Mouse (Mus musculus) embryonic facial prominence, embryonic 15.5 days (tissue): Measurements from ENCODE around the gene Rph3al. TPM values are rescaled to one million over a fixed set of nuclear protein-coding genes. Genes with fewer than 3 reads are reported as not detected.
A peak's percentile ranks its signal among the peaks of the same experiment; 100 is the strongest.

Source experiments
- ATAC-seq: fragments of 200-750 bp; cut with Nextera tagmentation; 2 replicates; pipeline ENCODE4 v1.8.0; 2017; ENCODE audit warnings: low read depth, moderate TSS enrichment; ENCODE audit not compliant: insufficient number of reproducible peaks, low FRiP score, low TSS enrichment
- H3K27ac ChIP-seq: fragments of 300-500 bp; sonication (generic); replicated peaks from 2 replicates; pipeline ENCODE4 v1.5.1; 2015; ENCODE audit warnings: mild to moderate bottlenecking, inconsistent platforms
- H3K27me3 ChIP-seq: fragments of 300-500 bp; sonication (generic); 2 replicates; pipeline ENCODE4 v1.6.1; 2015; ENCODE audit warnings: inconsistent platforms
- H3K36me3 ChIP-seq: fragments of 300-500 bp; sonication (generic); 2 replicates; pipeline ENCODE4 v1.6.1; 2015; ENCODE audit warnings: mild to moderate bottlenecking, inconsistent platforms
- H3K4me1 ChIP-seq: fragments of 300-500 bp; sonication (generic); 2 replicates; pipeline ENCODE4 v1.6.1; 2015; ENCODE audit warnings: inconsistent platforms
- H3K4me2 ChIP-seq: fragments of 300-500 bp; sonication (generic); replicated peaks from 2 replicates; pipeline ENCODE4 v1.6.1; 2015; ENCODE audit warnings: mild to moderate bottlenecking, inconsistent platforms
- H3K4me3 ChIP-seq: fragments of 300-500 bp; sonication (generic); replicated peaks from 2 replicates; pipeline ENCODE4 v1.5.1; 2015; ENCODE audit warnings: mild to moderate bottlenecking, inconsistent platforms
- H3K9ac ChIP-seq: fragments of 300-500 bp; sonication (generic); 2 replicates; pipeline ENCODE4 v1.6.1; 2015; ENCODE audit warnings: inconsistent platforms
- H3K9me3 ChIP-seq: fragments of 300-500 bp; sonication (generic); replicated peaks from 2 replicates; pipeline ENCODE4 v1.6.1; 2016; ENCODE audit warnings: inconsistent platforms
- WGBS: fragments of 180-500 bp; shearing (Covaris S2); methylation state at CpG from one replicate; pipeline ENCODE4 v1.1.7; 2015; 5-methylcytosine and 5-hydroxymethylcytosine counted together
- polyA plus RNA-seq: library from polyadenylated mRNA; unstranded; fragments of >200 nt; fragmentation: Nextera tagmentation; extraction: Ambion mirVana; gene quantifications from 2 replicates; pipeline ENCODE4 v1.2.1, GENCODE M21; 2015

The Rph3al gene
- polyA plus RNA-seq, 1 experiment from 2014 or later, result 3.6 TPM

DNA sequence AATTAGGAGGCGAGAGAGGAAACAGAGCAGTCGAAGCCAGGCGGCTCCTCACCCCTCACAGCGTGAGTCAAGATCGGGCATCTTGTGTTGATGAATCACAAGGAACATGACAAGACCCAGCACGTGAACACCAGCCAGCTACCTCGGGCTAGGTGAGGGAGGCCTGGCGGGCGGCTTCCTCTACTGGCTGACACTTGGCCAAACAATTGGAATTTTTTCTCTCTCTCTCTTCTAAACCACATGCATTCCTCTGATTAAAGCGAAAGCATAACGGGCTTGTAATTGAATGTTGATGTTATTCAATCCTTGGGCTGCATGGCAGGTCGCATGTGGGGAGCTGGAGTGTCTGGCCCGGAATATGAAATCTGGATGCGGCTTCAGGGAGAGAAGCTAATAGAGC, 77.0 kb downstream of the Rph3al start:
- H3K4me1 ChIP-seq, result peaks cover 40% of the 10 kb centered on the region
- ATAC-seq, result peak; percentile 49; the same call in 1 of the 2 replicates
- WGBS, result 13% methylated on average over 14 of the region's 14 CpGs

DNA sequence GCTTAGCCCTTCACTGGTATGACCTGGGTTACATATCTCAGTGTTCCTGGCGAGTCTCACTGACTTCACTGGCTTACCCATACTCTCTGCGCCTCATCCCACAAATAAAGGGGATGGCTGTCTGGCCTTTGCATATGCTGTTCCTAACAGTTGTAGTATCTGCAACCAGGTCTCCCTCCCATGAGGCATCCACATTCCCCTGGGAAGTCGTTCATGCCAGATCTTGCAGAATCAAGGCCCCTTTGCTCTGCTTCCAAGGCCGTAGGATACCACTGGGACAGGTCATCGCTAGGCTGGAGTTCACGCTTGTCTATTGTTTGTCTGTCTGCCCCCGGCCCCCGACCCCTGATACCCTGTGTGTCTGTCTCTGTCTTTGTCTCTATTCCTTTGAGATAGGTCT, 78.8 kb downstream of the Rph3al start:
- Histone ChIP-seq H3K27ac (no peak overlapping the region), H3K4me1 (peaks cover 26% of the 10 kb centered on the region), H3K4me2 (no peak overlapping the region), H3K36me3 (no peaks in the 10 kb centered on the region), H3K9ac (no peak overlapping the region), H3K27me3 (no peaks in the 10 kb centered on the region), H3K9me3 (no peaks in the 10 kb centered on the region), H3K4me3 (no peak overlapping the region)
- ATAC-seq, result no peak
- 80% methylated on average over 8 of the region's 8 CpGs for WGBS

More for the DNA sequence above, 77.0 kb downstream of the Rph3al start:
- Histone ChIP-seq H3K9ac (no peak overlapping the region), H3K9me3 (no peaks in the 10 kb centered on the region), H3K36me3 (no peaks in the 10 kb centered on the region), H3K27me3 (no peaks in the 10 kb centered on the region), H3K4me3 (peak overlapping the region; percentile 16; the same call in 1 of the 2 replicates), H3K4me2 (peak overlapping the region; percentile 37), H3K27ac (peak overlapping the region; percentile 68)

DNA sequence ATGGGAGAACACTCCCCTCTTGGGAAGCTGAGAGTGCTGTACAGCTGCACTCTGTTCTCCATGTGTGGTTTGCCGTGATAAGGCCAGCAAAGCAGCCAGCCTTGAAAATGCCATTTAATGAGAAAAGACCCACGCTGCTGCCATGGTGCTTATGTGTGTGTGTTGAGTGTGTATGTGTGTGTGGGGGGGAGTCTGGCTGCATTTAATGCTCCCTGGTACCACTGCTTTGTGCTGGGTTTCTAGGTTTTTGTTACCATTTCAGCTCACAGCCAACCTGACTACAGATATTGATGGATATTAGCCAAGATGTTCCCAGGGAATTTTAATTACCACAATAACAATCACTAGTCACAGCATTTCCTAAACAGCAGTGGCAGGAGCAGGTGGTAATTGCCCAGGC, 79.3 kb downstream of the Rph3al start:
- Histone ChIP-seq H3K4me2 (no peak overlapping the region), H3K27ac (no peak overlapping the region), H3K9me3 (no peaks in the 10 kb centered on the region), H3K9ac (no peak overlapping the region), H3K36me3 (no peaks in the 10 kb centered on the region), H3K27me3 (no peaks in the 10 kb centered on the region), H3K4me1 (peaks cover 26% of the 10 kb centered on the region), H3K4me3 (no peak overlapping the region)
- WGBS, result 60% methylated on average over 2 of the region's 2 CpGs
- no peak for ATAC-seq

DNA sequence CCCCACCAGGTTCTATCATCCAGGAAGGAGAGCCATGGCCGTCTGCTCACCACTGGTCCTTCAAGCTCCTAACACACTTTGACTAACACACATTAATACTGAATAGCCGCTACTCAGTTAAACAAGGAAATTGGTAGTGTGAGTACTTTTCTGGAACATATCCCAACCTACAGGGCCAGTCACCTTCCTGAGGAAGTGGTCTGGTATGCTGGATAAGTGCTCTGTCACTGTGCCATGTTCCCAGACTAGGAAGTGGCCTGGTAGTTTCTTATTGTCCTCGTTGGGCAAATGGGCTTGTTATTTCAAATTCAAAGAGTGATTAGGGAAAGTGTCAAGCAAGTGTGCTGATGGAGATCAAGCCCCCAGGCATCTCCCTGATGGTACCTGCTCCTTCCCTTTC, 80.4 kb downstream of the Rph3al start:
- ATAC-seq, result no peak
- WGBS, result 57% methylated on average over 3 of the region's 3 CpGs

DNA sequence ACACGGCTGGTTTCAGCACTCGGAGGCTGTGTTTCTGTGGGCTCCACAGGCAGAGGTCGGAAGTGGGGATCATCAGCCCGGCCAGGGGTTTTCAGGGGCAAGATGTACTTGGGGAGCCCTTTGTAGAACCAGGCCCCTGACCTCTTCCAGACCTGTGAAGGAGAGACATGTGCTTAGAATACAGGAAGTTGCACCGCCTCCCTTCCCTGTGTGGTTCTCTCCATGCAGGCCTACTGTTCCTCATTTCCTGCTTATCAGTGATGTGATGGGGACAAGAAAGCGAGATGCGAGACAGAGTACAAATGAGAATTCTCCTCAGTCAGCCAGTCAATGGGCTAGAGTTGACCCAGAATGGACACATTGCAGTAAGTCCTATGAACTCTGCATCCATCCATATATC, 83.9 kb downstream of the Rph3al start:
- WGBS, result 88% methylated on average over 7 of the region's 7 CpGs

More for the DNA sequence above, 80.4 kb downstream of the Rph3al start:
- Histone ChIP-seq H3K36me3 (no peaks in the 10 kb centered on the region), H3K4me1 (peaks cover 28% of the 10 kb centered on the region), H3K27ac (no peak overlapping the region), H3K4me3 (no peak overlapping the region), H3K27me3 (no peaks in the 10 kb centered on the region), H3K9ac (no peak overlapping the region), H3K9me3 (no peaks in the 10 kb centered on the region), H3K4me2 (no peak overlapping the region)

GRCm38 (mm10) chr11:75853067-75853636, 85.1 kb downstream of the Rph3al start:
- Histone ChIP-seq H3K27me3 (no peaks in the 10 kb centered on the region), H3K9ac (no peak overlapping the region), H3K36me3 (no peaks in the 10 kb centered on the region), H3K4me1 (peaks cover 10% of the 10 kb centered on the region; the same call in 1 of the 2 replicates), H3K9me3 (no peaks in the 10 kb centered on the region), H3K4me2 (no peak overlapping the region), H3K4me3 (no peak overlapping the region), H3K27ac (no peak overlapping the region)
- no peak for ATAC-seq
- WGBS, result 79% methylated on average over 10 of the region's 10 CpGs

More for the DNA sequence above, 83.9 kb downstream of the Rph3al start:
- no peaks in the 10 kb centered on the region for H3K36me3 ChIP-seq
- no peaks in the 10 kb centered on the region for H3K27me3 ChIP-seq
- H3K4me2 ChIP-seq, result no peak overlapping the region
- no peak overlapping the region for H3K27ac ChIP-seq
- no peak overlapping the region for H3K9ac ChIP-seq
- H3K4me3 ChIP-seq, result no peak overlapping the region
- H3K9me3 ChIP-seq, result no peaks in the 10 kb centered on the region
- H3K4me1 ChIP-seq, result peaks cover 10% of the 10 kb centered on the region; the same call in 1 of the 2 replicates
- no peak for ATAC-seq

- Histone ChIP-seq H3K27me3 (no peaks in the 10 kb centered on the region), H3K9ac (no peak overlapping the region), H3K4me3 (no peak overlapping the region), H3K36me3 (no peaks in the 10 kb centered on the region), H3K9me3 (no peaks in the 10 kb centered on the region), H3K4me2 (no peak overlapping the region), H3K4me1 (peaks cover 10% of the 10 kb centered on the region; the same call in 1 of the 2 replicates), H3K27ac (no peak overlapping the region)
- WGBS, result 61% methylated on average over 2 of the region's 2 CpGs
- ATAC-seq, result no peak
Observed at GRCm38 (mm10) chr11:75852485-75852884, 85.7 kb downstream of the Rph3al start.

DNA sequence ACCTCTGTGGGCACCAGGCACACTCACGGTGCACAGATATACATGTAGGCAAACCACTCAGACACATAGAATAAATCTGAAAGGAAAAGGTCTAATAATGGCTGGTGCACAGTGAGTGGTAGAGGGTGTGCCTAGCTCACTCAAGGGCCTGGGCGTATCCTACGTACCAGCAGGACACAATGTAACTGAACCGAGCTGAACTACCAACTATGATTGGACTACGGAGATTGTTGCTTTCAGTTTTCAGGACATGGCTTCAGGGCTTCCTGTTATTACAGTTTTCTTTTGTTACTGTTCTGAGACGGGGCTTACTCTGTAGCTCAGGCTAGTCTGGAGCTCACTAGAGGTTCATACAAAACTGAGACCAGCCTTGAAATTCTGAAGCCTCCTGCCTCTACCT, 88.7 kb downstream of the Rph3al start:
- no peak overlapping the region for H3K9ac ChIP-seq
- H3K27ac ChIP-seq, result no peak overlapping the region
- 60% methylated on average over 6 of the region's 6 CpGs for WGBS
- H3K27me3 ChIP-seq, result no peaks in the 10 kb centered on the region
- no peaks in the 10 kb centered on the region for H3K9me3 ChIP-seq
- H3K4me2 ChIP-seq, result no peak overlapping the region
- no peak for ATAC-seq
- H3K4me3 ChIP-seq, result no peak overlapping the region
- no peaks in the 10 kb centered on the region for H3K36me3 ChIP-seq
- peaks cover 10% of the 10 kb centered on the region; the same call in 1 of the 2 replicates for H3K4me1 ChIP-seq

- Histone ChIP-seq H3K4me2 (no peak overlapping the region), H3K9me3 (no peaks in the 10 kb centered on the region), H3K9ac (no peak overlapping the region), H3K4me3 (no peak overlapping the region), H3K27ac (no peak overlapping the region), H3K36me3 (no peaks in the 10 kb centered on the region), H3K27me3 (no peaks in the 10 kb centered on the region), H3K4me1 (0 out of 2 replicates have a peak, but pooled peaks cover 4% of the 10 kb centered on the region)
- ATAC-seq, result no peak
- 67% methylated on average over 7 of the region's 7 CpGs for WGBS
Observed at GRCm38 (mm10) chr11:75846589-75846988, 91.6 kb downstream of the Rph3al start.

DNA sequence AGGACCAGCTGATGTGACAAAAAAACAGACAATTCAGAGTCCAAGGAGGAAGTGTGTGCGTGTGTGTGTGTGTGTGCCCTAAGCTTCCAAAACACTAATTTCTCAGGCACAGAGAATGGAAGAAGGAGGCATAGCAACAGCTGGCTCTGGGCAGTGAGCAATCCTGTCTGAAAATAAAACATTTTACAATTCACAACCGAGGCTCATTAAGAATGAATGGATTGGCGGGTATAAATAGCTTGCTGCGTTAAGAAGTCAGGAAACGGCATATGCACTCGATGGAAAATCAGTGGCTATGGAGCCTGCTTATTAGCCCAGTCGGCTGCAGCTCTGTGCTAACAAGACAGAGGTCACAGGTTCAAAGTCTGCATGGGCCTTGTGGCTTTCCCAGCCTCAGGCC, 92.6 kb downstream of the Rph3al start:
- Histone ChIP-seq H3K27ac (no peak overlapping the region), H3K4me2 (no peak overlapping the region), H3K9ac (no peak overlapping the region), H3K36me3 (no peaks in the 10 kb centered on the region), H3K27me3 (no peaks in the 10 kb centered on the region), H3K9me3 (no peaks in the 10 kb centered on the region), H3K4me1 (0 out of 2 replicates have a peak, but pooled peaks cover 4% of the 10 kb centered on the region), H3K4me3 (no peak overlapping the region)
- ATAC-seq, result no peak
- 30% methylated on average over 7 of the region's 7 CpGs for WGBS

DNA sequence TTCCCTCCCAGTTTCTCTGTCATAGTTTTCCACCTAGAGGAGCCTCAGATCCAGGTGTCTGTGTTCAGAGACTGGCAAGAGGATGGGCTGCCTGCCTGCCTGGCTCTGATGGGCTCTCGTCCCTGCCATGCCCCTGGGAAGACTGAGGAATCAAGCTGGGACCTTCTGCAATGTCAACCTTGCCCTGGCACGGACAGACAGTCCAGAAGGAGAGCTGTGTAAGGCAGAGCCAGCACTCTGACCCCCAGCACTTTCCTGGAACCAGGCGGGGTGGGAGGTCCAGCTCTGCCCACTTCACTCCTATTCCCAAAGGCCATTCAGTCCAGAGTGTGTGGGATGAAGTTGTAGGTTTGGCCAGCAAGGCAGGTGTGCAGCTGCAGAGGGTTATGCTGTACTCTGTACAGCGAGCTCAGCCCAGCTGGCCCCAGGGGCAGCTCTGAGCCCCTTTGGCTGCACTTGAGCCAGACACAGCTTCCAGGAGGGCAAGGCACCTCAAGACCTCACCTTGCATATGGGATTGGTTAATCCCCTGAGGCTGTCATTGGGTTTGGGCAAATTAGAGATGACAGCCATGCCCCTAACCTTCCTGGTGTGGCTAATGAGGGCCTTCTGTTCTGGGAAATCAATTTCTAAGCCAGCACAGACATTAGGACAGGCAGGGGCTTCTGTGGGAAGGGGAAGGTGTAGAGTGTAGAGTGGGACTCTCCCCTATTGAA, 95.2 kb downstream of the Rph3al start:
- Histone ChIP-seq H3K9ac (no peak overlapping the region), H3K4me3 (no peak overlapping the region), H3K27ac (no peak overlapping the region), H3K4me1 (0 out of 2 replicates have a peak, but pooled peaks cover 9% of the 10 kb centered on the region), H3K36me3 (no peaks in the 10 kb centered on the region), H3K27me3 (no peaks in the 10 kb centered on the region), H3K9me3 (no peaks in the 10 kb centered on the region), H3K4me2 (no peak overlapping the region)
- WGBS, result 48% methylated on average over 4 of the region's 4 CpGs
- no peak for ATAC-seq
